Mouse (Mus musculus) testis, postnatal 14 days (tissue): ENCODE data around the gene Coq2.
A peak's percentile ranks its signal among the peaks of the same experiment; 100 is the strongest.

Source experiments
- DNase-seq: peaks from one replicate; pipeline ENCODE4 v3.0.0; 2021; ENCODE audit warnings: low spot score

Coq2 gene

GRCm38 (mm10) chr5:100674711-100675376 is at the start of gene Coq2:
Gene Coq2 (minus strand): TSS chr5:100675140.
- DNase-seq: peak; percentile 71

GRCm38 (mm10) chr5:100719235-100720088 is 44.5 kb upstream of the Coq2 start, which contains the start of gene Hpse:
Gene Hpse (minus strand): TSS chr5:100719716.
- no peak for DNase-seq

DNA sequence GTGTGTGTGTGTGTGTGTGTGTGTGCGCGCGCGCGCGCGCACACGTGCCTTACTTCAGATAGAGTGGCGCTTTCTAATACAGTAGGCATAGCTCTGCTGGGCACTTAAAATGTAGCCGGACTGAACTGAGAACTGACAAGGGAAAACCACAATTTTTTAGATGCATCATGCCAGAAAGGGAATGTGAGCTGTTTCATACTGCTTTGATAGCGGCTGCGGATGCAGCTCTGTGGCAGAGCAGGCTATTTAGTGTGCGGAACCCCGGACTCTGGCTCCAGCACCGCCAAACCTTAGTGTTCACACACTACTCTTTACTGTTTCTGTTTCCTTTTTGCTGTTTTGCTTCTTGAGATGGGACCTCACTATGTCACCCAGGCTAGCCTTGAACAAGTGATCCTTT is 41.8 kb upstream of the Coq2 start:
- no peak for DNase-seq

DNA sequence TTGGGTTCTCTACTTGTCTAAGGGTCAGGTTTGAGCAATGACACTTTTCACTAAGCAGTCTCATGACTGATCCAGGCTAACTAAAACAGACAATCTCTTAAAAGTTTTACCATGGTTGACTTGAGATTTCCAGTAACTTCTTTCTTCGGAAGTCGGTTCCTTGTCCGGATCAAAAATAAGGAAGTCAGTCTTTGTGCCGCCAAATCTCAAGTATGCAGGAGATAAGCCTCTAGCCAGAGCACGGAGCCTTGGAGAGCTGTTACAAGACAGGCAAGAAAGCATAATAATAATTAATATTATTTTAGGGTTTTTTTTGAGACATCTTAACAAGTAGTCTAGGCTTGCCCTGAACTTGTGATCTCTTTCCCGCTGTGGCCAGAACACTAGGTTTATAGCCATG is 36.3 kb upstream of the Coq2 start:
- no peak for DNase-seq

DNA sequence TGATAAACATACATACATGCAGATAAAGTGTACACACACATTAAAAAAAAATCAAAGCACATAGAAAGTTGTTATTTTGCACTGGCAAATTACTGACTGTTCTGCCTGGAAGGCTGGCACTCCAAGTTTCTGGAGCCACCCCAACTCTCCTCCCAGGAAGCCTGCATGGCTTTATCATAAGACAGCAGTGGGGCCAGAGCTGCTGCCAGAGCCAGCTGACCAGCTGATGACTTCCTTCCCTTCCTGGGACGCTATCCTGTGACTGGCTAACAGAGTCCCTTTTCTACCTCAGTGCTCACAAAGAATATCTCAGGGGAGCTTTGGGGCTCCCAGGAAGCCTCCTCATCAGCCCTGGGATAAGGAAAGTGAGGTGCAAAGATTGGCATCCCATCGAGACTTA is 35.1 kb upstream of the Coq2 start:
- no peak for DNase-seq

GRCm38 (mm10) chr5:100709035-100709434 is 34.1 kb upstream of the Coq2 start:
- DNase-seq: no peak

DNA sequence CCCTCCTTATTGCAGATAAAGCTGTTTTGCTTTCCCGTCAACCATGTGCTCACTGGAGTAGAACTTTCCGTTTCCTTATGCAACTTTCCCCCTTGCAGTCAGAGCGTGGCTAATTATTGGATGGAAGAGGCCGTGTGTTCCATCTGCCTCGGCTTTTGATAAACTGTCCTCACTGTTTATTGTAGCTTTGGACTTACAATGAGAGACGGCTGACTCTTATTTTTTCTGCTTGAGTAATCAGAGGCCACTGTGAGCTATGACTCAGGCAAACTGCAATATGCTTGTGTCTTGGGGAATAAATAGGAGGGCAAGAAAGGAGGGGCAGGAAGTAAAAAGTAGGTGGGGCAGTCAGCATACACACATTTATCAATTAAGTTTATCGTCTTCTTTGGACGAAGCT is 31.7 kb upstream of the Coq2 start:
- DNase-seq: no peak

DNA sequence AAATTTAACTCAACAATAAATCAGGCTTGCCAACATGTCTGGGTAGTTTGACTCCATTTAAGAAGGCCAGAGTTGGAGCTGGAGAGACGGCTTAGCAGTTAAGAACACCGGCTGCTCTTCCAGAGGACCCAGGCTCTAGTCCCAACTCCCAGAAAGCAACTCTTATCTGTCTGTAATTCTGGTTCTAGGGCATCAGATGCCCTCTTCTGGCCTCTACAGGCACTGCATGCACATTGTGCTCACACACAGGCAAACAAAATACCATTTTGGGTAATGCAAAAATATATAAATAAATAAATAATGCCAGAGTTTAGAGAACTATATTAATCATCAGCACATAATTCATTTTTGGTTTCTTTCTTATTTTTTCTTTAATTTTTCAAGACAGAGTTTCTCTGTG is 29.3 kb upstream of the Coq2 start:
- no peak for DNase-seq

DNA sequence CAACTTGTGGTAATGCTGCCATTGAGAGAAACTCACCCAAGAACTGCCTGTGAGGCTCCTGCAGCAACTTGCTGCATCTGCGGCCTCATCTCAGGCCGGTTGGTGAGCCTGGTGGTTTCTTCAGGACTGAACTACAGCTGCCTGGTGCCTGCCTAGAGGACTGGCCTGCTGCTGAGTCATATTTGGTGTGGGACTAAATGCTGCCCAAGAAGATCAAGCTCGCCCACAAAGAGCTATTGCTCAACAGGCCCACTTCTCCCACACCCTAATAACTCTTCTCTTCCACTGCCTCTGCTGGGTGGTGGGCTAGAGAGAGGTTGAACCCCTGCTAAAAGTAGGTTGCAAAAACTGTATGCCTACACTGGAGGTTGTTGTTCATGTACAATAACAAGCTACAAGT is 27.4 kb upstream of the Coq2 start:
- no peak for DNase-seq

DNA sequence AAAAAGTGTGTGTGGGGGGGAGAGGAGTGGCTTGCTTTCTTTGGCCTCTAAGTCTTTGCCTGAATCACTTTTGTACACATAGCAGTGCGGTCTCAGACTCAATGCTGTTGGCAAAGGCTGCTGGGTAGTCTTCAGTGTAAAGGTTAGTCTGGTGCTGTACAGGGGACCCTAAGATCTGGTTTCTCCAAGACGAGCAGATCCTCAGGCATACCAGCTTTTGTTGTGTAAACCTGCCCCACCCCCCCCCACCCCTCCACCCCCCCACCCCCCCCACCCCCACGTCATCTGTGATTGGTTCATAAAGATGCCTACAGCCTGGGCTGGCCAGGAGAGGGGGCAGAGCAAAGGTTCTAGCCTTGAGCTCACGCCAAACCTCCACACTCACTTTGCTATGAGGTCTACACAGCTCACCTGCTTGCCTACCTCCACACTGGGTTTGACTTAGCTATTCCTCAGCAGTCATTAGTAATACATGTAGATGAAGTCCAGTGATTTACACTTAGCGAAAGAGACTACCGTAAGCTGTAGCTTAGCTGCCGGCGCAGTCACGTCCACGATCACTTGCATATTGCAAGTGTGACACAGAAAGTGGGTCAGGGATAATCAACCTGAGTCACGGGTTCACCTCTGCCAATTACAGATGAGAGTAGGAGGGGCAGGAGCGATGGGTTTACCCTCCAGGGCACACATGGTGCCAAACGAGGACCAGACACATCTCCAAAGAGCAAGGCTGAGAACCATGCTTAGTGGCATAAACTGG is 26.1 kb upstream of the Coq2 start:
- no peak for DNase-seq

GRCm38 (mm10) chr5:100697886-100698285 is 22.9 kb upstream of the Coq2 start:
- no peak for DNase-seq

- DNase-seq: no peak
Measured at GRCm38 (mm10) chr5:100697398-100697797, 22.5 kb upstream of the Coq2 start.

DNA sequence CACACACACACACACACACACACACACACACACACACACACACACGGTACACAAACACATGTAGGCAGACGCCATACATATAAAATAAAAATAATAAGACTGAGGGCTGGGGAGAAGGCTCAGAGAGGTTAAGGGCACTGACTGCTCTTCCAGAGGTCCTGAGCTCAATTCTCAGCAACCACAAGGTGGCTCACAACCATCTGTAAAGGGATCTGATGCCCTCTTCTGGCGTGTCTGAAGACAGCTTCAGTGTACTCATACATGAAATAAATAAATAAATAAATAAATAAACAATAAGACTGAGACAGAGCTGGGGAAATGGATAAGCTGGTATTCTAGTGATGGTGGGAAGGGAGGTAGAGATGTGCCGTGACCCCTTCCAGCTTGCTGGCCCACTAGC is 10.7 kb upstream of the Coq2 start:
- no peak for DNase-seq

- DNase-seq: no peak
Measured at GRCm38 (mm10) chr5:100680542-100680933, 5.6 kb upstream of the Coq2 start.

DNA sequence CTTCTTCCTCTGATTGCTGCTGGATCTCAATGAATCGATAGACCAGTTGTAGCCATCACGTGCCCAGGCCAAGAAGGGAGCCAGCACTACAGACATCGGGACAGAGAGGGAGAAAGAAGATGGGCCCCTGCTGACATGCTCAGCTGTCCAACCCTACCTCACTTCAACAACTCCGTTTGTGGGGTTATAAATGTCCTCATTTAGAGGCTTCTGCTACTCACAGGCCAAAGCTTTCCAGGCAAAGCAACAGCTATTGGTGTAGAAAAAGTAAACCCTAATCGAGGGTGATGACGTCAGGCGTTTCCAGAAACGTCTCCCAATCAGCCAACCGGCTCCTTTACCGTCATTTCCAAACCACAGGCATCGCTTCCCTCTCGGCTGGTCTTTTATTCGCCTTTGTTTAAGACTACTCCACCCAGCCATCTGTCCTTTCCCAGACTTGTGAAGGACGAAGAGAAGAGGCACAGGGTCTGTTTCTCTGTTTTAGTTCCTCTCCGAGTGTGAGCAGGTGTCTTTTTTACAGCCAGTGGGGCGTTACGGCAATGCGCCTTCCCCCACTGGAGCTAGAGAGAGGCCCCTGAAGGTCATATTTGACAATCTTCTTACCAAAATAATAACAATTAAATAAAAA is 5.1 kb upstream of the Coq2 start:
- DNase-seq: no peak

- DNase-seq: peak; percentile 92
Measured at GRCm38 (mm10) chr5:100673745-100674486, 1.0 kb downstream of the Coq2 start.

DNA sequence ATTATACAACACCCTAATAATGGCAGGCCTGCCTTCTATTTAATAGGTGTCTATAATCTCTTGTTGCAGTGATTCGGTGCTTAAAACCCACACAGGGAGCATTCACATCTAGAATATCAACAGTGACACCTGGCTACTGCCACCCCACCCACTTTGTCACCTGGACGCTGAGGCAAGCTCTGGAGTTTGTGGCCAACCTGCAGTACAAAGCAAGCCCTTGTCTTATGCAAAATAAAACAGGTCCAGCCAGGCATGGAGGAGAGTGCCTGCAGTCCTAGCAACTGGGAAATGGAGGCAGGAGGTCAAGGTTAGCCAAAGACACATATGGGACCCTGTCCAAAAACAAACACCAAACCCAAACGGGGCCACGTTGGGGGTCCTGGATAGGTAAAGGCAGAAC is 2.5 kb downstream of the Coq2 start:
- DNase-seq: no peak

GRCm38 (mm10) chr5:100671897-100672296 is 3.0 kb downstream of the Coq2 start:
- DNase-seq: no peak

DNA sequence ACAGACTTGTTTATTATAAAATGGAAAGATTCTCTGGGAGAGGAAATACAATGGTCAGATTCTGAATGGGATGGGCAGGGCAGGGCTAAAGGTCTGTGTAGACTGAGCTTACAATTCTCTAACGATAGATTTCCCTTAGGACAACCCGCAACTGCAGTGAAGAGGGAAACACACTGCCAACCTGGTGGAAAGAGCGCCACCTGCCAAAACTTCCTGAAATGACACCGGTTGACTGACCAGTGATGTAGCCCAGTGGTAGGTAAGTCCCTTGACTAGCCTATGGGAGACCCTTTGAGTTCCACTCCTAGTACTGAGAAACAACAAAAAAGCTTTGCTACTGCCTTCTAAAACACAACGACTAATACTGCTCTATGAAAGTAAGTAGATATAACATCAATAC is 3.5 kb downstream of the Coq2 start:
- no peak for DNase-seq

DNA sequence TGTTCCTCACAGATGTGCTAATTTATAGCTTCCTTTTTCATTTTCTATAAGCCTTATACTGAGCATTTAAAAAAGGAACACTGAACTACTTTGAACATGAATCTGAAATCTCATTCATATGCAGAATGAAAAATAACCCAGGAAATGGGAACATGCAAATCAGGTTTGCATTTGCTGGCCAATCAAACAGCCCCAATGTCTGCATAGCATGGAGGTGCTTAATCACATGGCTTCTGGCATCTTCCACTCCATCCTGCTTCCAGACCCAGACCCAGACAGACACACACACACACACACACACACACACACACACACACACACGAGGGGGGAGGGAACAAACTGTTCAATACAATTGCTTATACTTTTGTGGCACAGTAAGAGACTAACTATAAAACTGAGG is 8.0 kb downstream of the Coq2 start:
- DNase-seq: no peak

DNA sequence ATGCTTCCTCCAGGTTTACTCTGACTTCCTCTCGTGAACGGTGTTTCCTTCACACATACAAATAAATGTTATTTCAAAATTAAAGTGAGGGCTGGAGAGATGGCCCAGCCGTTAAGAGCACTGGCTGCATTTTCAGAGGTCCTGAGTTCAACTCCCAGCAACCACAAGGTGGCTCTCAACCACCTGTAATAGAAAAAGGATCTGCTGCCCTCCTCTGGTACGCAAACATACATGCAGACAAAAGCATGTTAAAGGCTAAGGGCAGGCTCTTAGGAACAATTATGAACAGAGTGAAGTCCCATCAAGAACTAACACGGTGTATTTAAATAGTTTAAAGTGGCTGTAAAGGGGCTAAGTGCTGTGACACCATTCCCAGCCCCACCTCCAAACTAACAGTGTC is 11.1 kb downstream of the Coq2 start:
- DNase-seq: no peak

GRCm38 (mm10) chr5:100663011-100663410 is 11.9 kb downstream of the Coq2 start:
- DNase-seq: no peak
